Mouse (Mus musculus) right cerebral cortex, adult 18-20 months (tissue): ENCODE results near the gene Kif5c.

Experiments used
- DNase-seq: peaks from one replicate; pipeline ENCODE4 v3.0.0; 2022; ENCODE audit warnings: mixed read lengths

Gene Kif5c

DNA sequence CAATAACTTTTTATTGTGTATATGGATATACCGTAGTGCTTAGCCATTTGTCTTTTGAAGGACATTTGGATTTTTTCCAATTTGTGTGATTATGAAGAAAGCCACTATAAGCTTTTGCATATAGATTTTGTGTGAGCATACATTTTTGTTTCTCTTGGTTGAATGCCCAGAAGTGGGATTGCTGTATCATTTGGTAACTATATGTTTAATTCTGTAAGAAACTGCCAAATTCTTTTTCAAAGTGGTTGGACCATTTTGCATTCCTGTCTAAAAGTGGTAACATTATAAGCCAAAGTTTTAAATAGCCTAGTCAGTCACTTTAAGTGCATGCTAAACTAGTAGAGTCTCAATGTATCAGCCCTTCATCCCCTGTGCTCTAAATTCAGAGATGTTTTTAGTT is 6.5 kb downstream of the Kif5c start:
- DNase-seq, result no peak

DNA sequence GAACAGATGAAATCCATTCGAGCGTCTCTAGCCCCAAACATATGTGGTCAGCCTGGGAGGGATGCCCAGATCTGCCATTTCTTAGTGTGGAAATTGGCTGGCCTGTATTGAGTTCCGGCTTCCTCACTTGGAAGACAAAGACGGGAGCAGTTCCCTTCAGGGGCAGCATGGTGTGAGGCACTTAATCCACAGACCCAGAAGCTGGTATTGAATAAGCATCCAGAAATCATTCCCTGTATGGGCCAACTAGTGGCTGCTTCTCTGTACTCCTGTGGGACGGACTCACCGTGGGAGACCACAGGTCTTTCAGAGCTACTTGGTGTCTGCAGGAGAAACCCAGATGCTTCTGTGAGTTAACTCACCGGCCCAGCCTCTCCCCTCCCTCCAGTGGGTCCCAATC is 8.5 kb downstream of the Kif5c start:
- DNase-seq, result no peak

DNA sequence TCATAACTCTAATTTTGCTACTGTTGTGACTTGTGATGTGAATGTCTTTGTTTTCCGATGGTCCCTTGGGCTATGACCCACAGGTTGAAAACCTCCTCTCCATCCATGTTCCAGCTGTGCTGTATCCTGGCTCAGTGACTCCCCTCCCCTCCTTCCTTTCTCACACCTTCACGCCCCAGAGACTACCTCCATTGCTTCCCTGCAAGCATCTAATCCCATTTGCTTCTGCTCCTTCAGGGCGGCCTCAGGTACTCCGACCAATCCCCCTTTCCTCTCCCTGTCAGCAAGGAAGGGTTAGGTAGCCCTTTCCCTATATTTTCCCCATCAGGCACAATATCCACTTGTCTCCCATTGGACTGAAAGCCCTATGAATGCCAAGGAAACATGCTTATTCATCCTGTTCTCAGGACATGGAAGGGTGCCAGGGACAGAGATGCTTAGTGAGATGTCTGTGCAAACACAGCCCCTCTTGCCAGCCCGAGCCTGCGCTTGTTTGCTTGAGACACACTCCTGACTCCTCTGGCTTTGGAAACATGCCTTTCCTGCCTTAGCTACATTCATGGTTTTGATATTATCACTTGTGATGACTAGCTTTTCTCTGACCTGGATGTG is 9.1 kb downstream of the Kif5c start:
- no peak for DNase-seq

DNA sequence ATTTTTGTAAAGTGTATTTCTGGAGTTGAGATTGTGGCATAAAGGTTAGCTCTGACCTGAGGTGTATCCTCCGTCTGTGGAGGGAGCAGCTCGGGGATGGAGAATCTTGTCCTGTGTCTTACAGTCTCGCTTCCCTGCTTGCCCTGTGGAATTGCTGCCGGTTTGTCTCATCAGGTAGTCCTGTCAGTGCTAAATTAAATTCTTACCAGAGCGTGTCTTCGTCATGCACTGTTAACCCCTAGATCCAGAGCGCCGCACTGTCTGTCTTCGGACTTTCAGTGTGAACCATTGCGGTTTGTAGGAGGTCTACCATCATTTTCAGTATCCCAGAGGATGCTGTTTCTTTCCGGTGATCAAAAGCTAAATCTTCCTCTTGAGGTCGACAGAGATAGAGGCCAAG is 10.1 kb downstream of the Kif5c start:
- DNase-seq, result no peak

DNA sequence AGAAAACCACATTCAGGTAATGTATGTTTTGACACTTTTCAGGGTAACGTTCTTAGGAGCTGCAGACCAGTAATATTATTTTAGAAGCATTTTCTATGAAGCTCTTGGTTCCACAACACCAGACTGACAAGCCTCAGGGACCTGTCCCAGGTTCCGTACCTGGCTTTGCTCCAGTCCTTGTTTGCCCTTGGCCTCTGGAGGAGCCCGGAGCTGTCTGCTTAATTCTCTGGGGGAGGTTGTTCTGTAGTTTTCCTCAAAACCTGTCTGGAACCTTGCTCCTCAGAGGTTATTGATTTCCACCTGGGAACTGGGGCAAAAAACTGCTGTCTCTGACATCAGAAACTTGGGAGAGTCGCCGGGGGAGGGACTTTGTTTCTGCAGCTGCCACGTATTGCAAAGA is 11.5 kb downstream of the Kif5c start:
- no peak for DNase-seq

DNA sequence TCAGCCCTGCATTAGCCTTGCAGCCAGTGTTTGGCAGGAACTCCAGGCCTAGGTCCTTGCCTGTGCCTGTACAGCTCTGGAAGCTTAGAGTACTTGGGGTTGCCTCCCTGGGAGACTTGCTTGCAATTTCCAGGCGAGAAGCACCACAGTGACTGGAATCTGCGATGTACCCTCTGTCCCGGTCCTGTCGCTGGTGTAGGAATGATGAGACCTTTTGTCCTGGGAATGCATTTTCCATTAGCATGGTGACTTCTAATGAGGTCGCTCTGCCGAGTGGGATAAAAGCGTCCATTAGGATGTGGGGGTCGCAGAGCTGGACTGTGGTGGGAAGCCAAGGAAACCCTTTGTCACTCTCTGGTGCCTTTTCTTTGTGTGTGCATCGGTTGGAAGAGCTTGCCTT is 14.1 kb downstream of the Kif5c start:
- no peak for DNase-seq

DNA sequence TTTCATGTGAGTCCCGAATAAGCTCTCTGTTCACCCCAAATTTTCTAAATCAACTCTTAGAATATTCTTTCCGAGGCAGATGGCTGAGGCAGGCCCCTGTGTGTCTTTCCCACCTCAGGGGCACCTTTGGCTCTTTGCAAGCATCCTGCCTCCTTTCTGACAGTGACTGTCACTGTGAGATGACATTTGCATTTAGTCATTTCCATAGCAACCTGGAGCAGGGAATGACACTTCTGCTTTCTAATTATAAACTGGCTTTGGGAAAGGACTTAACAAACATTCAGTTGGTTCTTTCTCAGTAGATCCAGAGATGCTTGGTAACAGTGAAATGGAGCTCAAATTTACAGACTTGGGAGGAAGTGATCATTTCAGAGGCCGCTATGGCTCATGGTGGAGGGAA is 23.7 kb downstream of the Kif5c start:
- DNase-seq, result no peak

DNA sequence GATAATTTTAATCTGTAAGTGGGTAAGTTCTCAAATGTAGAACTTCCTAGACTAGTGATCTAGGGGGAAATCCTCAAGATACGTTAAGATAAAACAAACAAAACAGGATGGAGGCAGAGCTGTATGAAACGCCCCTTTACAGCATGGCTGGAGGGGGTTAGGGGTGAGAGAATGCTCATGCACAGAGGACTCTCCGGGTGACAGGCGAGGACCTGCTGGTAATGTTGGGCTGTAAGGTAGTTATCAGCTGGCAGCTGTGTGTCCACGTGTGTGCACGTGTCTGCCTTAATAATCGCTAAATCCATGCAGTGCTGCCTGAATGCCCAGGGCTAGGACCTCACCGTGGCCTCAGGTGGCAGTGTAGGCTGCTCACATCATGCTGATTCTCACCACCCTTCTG is 24.7 kb downstream of the Kif5c start:
- no peak for DNase-seq

DNA sequence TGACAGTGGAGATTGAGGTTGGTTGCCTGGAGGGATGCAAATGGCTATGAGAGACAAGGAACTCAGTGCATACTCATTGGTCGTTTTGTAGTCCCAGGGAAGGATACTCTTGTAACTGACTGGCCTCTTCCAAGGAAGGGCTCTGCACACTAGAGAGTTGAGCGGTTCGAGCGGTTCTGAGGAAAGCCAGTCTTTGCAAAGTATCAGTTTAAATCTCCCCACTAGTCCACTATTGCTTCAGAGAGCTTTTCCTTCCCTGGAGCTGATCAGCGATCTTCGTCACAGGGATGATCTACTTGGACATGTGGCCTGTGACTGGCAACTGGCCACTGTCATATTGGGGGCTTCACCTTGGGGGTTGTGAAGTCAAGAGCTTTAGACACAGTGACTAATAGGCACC is 28.5 kb downstream of the Kif5c start:
- DNase-seq, result no peak

DNA sequence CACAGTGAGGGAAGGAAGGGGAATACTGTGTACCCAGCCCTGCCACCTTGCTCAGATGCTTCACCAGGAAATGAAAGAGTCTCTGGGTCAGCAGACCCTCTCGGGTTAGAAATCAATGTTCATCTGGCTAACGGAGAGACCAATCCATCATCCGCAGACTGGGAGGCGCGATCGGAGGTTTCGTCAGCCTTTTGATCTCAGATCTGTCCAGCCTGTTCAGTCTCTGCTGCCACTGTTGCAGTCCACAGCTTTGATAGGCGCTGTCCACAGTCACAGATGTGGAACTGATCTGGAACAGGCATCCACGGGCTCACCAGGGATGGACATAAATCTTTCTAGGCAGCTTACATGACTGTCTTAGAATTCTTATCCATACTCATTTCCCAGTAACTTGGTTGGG is 29.2 kb downstream of the Kif5c start:
- DNase-seq, result no peak

DNA sequence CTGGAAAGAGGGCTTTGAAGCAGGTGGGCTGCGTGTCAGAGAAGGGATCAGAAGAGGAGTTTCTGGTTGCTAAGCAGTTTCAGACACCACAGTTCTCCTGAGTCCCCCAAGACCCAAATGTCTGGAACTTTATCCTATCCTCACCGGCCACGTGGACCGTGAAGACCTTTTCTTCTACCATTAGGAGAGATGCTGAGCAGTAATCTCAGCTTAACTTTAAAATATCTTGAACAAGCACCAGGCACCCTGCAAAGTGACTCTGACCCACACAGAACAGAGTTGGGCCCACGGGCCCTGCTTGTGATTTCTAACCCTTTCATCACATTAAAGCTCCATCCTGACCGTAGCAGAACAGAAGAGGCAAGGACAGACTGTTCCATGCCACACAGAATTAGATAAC is 29.7 kb downstream of the Kif5c start:
- DNase-seq, result no peak

DNA sequence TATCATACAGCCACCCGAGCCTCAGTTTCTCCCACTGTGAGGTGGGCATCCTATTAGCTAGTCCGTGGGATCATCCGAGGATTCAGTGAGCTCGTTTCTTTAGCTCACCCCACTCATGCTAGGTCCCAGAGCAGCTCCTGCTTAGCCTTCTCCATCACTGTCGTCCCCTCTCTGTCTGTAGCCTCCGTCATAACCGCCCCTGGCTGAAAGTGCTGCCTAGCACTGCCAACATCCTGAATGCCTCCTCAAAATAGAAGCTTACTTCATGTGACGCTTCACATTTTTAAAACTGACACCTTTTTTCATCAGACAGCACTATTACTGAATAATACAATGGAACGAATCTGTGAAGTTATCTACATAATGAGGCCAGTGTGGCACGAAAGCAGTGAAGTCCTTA is 30.1 kb downstream of the Kif5c start:
- DNase-seq, result no peak

DNA sequence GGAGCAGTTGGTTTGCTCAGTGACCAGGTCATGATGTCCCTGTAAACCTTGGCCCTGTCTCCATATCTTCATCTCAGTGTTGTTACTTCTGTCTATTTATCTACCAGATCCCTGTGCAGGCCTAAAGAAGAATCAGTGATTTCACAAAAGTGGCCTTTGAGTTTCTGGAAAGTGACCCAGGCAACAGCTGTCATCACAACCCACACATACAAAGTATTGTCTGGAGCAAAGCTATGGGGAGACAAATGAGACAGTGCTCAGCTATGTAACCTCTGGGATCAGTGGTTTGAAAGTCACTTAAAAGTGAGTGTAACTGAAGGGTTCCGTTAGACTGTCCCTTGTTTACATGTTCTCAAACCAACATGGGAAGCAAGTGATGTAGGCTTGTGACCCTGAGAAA is 32.6 kb downstream of the Kif5c start:
- no peak for DNase-seq

DNA sequence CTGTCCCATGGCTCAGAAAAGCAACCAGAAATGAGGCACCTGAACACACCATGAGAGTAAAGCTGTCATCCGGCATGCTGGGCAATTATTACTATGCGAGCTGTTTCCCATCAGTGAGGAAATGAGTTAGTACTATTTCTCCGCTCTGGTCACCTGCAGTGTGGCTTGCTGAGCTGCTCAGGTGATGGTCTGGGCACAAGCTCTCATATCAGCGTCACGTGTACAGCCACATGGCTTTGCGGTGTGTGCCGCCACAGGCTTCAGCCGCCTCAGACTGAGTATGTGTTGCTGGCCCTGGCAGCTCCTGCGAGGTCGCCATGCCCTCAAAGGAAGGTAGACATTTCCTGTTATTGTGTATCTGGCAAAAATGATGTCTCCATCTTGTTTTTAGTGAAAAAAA is 35.5 kb downstream of the Kif5c start:
- no peak for DNase-seq

DNA sequence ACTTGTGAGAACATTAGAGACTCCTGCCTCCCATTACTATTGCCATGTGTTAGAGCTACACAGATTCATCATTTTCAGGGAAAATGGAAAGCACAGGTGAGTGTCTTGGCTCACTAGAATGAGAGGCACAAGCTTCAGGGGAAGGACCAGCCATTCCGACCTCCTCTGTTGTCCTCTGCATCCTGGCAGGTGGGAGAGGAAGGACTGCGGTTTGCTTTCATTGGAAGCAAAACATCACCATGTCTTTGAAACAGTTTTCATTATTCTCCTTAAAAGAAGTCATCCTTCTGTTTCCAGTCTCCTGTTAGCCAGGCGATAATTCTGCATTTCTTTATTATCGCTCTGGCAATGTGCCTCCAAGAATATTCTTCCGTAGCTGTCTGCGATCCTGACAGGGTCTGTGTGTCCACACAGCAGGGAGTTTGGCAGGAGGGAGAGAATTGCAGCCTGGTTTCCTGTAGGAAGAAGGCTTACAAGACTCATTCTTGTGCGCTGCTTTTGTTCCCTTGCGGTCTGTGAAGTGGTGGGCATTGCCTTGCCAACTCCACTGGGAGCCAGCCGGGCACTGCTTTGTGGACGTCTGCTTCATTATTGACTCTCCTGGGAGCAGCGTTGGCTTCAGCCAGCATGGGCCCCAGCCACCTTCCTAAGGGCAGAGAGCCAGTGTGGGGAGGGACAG is 36.2 kb downstream of the Kif5c start:
- no peak for DNase-seq

DNA sequence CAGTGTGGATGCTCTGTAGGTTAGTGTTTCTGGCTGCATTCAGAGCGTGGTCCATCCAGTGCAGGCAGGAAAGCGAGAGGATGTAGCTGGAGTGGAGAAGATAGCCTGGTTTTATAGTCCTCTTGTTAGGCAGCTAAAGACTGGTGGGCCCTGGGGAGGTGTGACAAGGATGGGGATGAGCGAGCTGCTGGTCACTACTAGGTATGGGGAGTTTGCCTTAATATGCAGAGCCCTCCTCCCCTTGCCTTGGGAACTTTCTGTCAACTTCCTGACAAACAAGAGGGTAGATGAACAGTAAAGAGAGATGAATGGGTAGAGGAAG is 36.7 kb downstream of the Kif5c start:
- DNase-seq, result no peak

DNA sequence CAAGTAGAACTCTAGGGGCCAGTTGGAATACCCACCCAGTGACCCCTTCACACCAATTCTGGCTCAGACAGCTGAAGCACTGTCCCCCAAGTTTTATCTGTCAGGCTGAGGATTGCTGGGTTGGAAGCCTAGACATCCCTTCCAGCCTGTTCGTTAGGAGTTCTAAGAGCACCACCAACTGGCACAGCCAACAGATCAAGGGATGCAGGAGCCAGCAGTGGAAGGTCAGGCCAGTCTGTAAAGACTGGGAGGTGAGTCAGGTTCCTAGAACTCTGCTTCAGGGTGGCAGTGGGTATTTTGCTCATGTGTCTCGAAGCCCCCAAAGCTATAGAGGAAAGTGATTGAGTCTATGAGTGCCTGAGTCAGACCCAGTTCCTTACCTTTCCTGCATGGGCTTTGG is 37.9 kb downstream of the Kif5c start:
- no peak for DNase-seq

DNA sequence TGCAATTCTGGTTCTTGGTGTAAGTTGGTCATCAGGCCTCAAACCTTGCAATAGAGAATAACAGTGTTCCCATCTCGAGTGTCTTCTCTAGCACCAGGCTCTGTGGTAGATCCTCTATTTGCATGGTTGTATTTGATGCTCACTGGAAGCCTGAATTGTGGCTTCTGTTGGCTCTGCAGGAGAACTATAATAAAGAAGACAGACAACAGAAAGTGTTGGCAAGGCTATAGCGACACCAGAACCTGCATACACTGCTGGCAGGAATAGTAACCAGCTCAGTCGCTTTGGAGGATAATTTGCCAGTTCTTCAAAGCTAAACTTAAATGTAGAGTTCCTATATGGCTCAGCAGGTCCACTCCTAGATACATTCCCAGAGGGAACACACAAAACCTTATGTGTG is 38.6 kb downstream of the Kif5c start:
- no peak for DNase-seq

DNA sequence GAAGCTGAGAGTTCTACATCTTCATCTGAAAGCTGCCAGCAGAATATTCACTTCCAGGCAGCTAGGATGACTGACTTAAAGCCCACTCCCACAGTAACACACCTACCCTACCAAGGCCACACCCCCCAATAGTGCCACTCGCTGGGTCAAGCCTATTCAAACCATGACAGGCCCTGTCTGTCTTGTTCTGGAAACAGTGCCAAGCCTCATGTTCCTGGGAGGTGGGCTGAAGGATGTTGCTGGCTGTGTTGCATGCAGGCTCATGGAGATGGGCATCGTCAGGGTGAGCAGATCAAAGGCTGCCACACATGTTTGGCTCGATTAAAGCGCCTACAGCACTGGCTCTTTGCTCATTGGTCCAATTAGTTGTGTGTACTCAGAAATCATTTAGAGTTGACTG is 39.9 kb downstream of the Kif5c start:
- no peak for DNase-seq

DNA sequence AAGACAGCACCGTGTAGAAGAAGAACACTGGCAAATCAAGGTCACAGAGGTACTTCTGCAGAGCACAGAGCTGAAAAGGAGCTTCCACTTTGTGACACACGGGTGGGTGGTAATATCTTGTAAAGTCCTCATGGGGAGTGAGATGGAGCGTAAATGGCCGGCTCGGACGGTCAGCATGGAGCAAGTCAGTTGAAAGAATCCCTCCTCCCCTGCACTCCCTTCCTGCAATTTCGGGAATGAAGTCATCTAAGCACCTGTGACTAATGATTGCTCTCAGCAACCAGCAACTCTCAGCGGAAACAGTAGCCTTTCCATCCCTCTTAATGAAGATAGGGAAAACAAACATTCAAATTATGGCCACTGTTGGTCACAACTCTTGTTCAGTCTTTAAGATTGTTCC is 40.9 kb downstream of the Kif5c start:
- no peak for DNase-seq

DNA sequence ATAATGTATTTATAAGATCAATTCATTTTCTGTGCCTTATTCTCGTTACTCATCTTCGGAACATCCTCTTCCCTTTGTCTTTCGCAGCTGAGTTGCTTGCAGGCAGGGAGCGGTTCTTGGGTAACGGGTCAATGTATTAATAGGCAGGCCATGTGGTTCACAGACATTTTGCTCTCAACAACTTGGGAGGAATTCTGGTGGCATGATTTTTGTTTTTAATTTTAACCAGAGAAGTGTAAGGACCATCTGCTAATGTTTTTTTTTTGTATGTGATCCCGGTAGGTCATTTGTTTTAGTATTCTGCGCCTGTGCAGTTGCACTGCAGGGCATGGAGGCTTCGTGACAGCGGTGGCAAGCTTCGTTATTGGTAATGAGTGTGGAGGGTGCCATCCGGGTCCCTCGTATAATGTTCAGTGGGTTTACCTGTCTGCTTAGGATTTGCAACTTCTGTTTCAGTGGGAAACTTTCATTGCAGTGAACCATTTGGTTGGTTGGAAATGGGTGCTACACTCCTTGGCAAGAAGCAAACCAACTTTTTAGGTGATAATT is 41.4 kb downstream of the Kif5c start:
- no peak for DNase-seq

DNA sequence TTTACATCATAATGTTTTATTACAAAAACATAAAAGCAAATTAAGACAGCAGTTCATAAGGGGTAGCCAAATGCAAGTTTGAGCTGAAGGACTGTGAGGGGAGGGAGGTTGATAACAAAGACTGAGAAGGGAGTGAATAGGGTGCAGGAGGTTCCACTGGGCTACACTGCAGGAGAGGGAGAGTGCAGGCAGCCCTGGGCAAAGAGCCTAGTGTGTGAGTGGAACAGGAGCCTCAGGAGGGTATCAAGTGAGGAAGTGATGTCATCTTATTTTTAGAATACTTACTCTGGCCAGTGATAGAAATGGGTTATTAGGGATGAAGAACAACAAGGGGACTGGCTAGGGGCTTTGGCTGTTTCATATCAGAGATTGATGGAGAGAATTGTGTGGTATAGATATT is 42.2 kb downstream of the Kif5c start:
- DNase-seq, result no peak

DNA sequence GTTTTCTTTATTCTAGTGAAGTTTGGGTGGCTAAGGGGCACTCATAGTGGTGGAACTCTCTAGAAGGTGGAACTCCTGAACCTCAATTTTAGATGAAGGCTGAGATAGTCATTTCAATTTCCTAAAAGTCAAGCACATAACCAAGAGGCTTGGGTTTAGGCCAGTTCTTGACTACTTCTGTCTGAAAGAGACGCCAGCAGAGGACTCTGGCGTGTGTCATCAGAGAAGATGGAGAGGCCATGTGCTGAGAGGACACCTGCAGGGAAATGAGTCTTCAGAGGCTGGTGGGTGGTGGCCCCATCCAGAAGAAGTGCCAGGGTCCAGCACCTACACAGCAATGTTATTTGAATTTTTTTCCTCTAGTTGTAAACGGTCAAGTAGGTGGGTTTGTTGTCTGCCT is 42.8 kb downstream of the Kif5c start:
- no peak for DNase-seq

DNA sequence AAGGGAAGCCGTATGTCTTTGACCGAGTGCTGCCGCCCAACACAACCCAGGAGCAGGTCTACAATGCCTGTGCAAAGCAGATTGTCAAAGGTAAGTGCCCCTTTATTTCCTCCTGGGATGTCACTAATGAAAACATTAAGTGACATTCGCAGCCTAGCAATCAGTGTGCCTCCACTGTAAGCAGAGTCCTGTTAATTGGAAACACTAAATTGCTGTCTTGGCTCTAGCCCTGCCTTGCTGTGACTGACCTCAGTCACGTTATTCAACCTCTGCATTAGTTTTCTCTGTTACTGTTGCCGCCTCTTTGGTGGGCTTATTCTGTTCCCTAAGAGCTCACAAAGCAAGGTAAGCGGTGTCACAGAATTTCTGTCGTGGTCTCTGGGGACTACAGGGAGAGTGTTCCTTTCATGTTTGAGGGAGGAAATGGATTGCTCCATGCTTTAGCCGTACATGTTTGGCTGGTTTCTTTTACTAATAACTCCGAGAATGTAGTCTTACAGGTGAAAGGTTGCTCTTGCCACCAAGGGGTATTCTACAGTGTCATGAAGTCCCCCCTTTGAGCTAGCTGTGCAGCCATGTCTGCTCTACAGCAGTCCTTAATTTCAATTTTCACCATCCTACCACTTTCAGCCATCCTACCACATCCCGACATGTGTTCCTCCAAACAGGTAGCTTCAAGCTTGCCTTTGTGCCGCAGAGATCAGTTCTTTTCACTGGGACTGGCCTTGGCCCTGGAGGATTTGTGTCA is 52.8 kb downstream of the Kif5c start:
- no peak for DNase-seq

DNA sequence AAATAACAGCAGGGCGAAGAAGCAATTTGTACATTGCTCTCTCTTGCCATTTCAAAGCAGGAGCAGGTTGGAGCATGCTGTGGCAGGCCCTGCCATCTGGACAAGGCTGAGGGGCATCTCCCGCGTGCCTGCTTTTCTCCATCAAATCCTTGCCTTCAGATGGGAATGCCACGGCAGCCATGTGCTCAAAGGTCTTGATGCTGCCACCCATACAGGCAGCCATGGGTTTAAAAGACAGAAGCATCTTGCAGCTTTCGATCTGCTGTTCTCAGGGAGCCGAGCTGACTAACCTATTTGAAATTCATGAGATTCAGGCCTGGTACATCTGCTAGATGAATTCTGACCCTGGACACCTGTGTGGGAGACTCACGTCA is 53.4 kb downstream of the Kif5c start:
- no peak for DNase-seq
